Mouse (Mus musculus) NIH3T3 (cell line): ENCODE data around the gene Dhx9.
"Not testable (repeated sequence)": the region's sequence is repeated elsewhere in the genome, so short reads cannot be mapped to it uniquely, and the experiment has no call there.

Experiments used
- DNase-seq: peaks from one replicate; pipeline ENCODE4 v3.0.0-alpha.2; 2012; ENCODE audit warnings: low read depth

Dhx9 gene

DNA sequence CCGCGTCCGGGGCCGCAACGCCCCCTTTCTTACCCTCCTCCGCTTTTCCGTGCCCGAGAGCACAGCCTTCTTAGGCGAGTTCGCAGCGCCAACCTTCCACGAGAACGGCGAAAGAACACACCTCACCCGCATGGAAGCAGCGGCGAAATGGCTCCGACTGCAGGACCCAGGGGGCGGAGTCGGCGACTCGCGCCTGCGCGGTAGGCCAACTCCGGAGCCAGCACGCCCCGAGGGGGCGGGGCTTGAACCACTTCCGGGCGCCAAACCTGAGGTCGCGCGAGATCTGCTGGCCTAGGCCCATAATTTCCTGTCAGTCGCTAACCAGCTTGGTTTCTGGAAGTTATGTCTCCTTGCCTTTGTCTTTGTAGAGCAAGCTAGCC lies at the start of gene Dhx9:
Gene Dhx9 (minus strand): TSS at position 161 of the 380 bp plus-strand sequence.
- peak; percentile 99 for DNase-seq

GRCm38 (mm10) chr1:153535611-153536010 lies 48.2 kb upstream of the Dhx9 start:
- no peak for DNase-seq

DNA sequence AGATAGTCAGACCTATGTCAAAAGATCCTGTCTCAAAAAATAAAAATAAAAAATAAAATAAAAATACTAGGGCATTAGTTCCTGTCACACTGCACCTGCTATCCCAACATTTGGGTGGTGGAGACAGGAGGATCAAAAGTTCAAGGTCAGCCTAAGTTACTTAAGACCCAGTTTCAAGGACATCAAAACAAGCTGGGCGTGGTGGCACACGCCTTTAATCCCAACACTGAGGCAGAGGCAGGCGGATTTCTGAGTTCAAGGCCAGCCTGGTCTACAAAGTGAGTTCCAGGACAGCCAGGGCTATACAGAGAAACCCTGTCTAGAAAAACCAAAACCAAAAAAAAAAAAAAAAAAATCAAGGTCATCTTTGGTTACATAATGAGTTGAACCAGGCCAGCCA lies 45.4 kb upstream of the Dhx9 start:
- DNase-seq: not testable (repeated sequence)

- DNase-seq: no peak
Measured at GRCm38 (mm10) chr1:153532234-153532841, 44.9 kb upstream of the Dhx9 start.

DNA sequence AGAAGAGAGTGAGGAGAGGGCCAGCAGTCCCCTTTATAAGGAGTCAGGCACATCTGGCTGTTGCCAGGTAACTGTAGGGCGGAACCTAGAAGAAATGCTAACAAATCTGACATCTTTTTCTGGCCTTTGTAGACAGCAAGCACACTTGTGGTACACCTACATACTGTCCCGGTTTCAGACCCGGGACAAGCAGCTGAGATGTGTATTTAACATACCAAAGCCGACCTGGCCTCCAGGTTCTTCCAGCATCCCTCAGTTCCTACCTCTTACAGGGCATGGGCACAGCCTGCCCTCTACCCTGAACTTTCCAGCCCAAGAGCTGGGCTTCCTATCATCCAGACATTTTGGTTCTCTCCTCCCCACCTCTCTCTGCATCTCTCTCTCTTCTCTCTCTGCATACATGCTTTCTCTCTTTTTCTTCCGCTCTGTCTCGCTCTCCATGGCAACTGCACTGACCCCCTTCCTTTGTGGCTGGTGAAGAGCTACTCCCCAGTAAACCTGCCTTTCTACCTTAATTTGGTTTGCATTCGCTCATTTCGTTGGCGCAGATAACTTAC lies 44.3 kb upstream of the Dhx9 start:
- DNase-seq: no peak

GRCm38 (mm10) chr1:153522116-153522515 lies 34.7 kb upstream of the Dhx9 start:
- DNase-seq: no peak

GRCm38 (mm10) chr1:153515368-153515767 lies 27.9 kb upstream of the Dhx9 start:
- no peak for DNase-seq

DNA sequence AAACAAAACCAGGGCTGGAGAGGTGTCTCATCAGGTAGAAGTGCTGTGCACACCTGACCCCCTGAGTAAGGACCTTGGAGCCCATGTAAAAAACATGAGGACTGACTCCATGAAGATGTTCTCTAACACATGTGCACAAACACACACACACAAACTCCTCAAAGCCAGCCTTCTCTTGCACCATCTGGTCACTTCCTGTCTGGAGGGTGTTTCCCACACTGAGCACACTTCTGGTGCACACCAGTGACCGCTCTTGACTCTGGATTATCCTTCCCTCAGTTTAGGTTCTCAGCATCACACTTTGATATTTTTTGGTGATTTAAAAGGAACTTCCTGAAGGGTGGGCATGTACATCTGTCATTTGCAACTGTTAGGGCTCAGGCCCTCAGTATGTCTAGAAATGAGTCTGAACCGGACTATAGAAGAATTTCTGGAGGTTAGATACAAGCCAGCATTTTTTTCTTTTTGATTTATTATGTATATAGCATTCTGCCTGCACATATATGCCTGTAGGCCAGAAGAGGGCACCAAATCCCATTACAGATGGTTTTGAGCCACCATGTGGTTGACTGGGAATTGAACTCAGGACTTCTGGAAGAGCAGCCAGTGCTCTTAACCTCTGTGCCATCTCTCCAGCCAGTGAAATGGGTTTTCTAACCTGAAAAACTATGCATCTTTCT lies 23.0 kb upstream of the Dhx9 start:
- DNase-seq: peak; percentile 37

DNA sequence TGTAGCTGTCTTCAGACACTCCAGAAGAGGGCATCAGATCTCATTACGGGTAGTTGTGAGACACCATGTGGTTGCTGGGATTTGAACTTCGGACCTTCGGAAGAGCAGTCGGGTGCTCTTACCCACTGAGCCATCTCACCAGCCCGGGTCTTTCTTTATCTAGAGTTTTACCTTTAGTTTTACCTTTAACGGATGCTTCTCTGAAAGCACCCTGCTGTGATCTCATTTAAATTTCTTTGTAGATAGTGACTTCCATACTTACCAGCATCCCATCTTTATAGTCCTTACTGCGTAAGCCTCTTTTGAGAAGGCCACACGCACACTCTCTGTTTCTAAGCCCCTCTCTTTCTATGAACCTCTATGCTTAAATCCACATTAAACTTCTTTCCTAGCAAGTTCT lies 22.1 kb upstream of the Dhx9 start:
- DNase-seq: not testable (repeated sequence)

- no peak for DNase-seq
Measured at GRCm38 (mm10) chr1:153509012-153509411, 21.6 kb upstream of the Dhx9 start.

- DNase-seq: peak; percentile 30
Measured at GRCm38 (mm10) chr1:153506266-153506665, 18.8 kb upstream of the Dhx9 start.

DNA sequence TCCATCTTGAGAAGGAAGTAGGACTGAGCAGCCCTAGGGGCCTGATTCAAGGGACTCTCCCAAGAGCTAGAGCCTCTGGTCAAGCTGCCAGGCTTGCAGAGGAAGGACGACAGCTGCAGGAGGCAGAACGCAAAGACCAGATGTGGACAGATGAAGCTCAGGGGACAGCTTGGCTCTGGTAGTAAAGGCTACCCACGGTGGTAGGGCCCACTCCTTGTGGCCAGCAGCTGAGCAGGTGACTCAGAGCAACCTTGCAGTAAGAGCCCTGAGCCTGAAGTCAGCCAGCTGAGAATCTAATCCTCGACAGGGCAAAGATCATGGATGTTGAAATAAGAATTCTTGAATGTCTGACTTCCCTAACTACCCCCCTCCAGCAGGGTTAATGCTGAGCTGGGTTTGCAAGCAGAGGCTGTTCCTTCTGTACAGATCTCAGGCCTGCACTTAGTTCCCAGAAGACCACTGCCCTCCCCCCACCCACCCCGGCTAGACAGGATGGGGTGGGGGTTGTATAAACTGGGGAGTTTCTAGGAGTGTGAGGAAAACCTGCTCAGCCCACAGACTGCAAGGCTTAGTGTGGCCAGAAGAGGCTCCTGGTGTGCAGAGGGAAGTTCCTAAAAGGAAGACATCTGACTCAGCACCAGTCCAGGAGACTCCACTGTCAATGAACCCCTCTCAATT lies 14.3 kb upstream of the Dhx9 start:
- DNase-seq: peak; percentile 48

GRCm38 (mm10) chr1:153500030-153500429 lies 12.6 kb upstream of the Dhx9 start:
- no peak for DNase-seq

GRCm38 (mm10) chr1:153496030-153496429 lies 8.6 kb upstream of the Dhx9 start:
- no peak for DNase-seq

GRCm38 (mm10) chr1:153493931-153494330 lies 6.5 kb upstream of the Dhx9 start:
- DNase-seq: no peak

DNA sequence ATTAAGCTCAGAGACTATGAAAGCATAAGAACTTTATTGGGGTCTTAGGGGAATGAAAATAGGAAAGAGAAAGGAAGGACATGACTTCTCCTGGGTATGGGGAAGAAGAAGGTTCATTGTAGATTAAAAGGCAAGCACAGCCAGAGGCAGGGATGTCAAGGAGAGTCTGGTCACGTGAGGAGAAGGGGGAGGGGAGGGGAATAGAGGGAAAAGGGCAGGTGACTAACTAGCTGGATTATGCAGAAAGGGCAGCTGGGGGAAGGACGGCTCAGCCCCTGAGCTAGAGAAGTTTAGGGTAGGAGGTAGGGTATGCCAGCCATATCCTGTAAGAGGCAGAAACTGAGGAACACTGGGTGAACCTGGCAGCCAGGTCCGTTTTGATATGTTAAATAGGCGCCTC lies 5.9 kb upstream of the Dhx9 start:
- peak; percentile 46 for DNase-seq

- no peak for DNase-seq
Measured at GRCm38 (mm10) chr1:153491822-153492221, 4.4 kb upstream of the Dhx9 start.

- DNase-seq: no peak
Measured at GRCm38 (mm10) chr1:153491345-153491744, 3.9 kb upstream of the Dhx9 start.

DNA sequence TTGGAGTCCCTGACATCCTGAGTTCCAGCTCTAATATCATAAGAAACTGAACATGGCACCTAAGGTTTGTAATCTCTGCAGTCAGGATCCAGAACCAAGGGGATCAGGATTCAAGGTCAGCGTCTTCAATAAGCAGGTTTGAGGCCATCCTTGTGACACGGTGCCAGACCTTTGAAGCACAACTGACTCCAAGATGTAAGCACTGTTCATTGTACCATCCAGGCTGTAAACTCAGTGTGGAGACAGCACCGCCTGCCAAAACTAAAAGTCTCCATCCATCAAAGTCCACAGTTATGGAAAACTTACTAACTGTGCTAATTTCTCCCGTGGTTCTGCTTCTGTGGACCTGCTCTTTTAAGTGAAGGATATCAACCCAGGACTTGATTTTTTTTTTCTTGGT lies 2.5 kb upstream of the Dhx9 start:
- DNase-seq: no peak

- DNase-seq: no peak
Measured at GRCm38 (mm10) chr1:153489540-153489939, 2.1 kb upstream of the Dhx9 start.

- peak; percentile 30 for DNase-seq
Measured at GRCm38 (mm10) chr1:153489132-153489531, 1.7 kb upstream of the Dhx9 start.

- DNase-seq: peak; percentile 50
Measured at GRCm38 (mm10) chr1:153486767-153487499, 527 bp downstream of the Dhx9 start.
